Mouse (Mus musculus) hindbrain, embryonic 16.5 days (tissue): ENCODE data around the gene Tram2. TPM values are rescaled to one million over a fixed set of nuclear protein-coding genes. Genes with fewer than 3 reads are reported as not detected.
A peak's percentile ranks its signal among the peaks of the same experiment; 100 is the strongest.

Source experiments
- ATAC-seq: fragments of 200-750 bp; cut with Nextera tagmentation; 2 replicates; pipeline ENCODE4 v1.8.0; 2017; ENCODE audit warnings: moderate TSS enrichment, moderate library complexity
- H3K27ac ChIP-seq: fragments of 300-500 bp; sonication (generic); 2 replicates; pipeline ENCODE4 v1.5.1; 2014; ENCODE audit warnings: low read depth, mild to moderate bottlenecking, control low read depth, low read length, moderate library complexity
- H3K27me3 ChIP-seq: fragments of 300-500 bp; sonication (generic); replicated peaks from 2 replicates; pipeline ENCODE4 v1.6.1; 2014; ENCODE audit warnings: low read length; ENCODE audit not compliant: control insufficient read depth, insufficient read depth
- H3K36me3 ChIP-seq: fragments of 300-500 bp; sonication (generic); 2 replicates; pipeline ENCODE4 v1.6.1; 2014; ENCODE audit warnings: mild to moderate bottlenecking, low read length, moderate library complexity, mixed read lengths; ENCODE audit not compliant: control insufficient read depth, insufficient read depth
- H3K4me1 ChIP-seq: fragments of 300-500 bp; sonication (generic); 2 replicates; pipeline ENCODE4 v1.6.1; 2014; ENCODE audit warnings: low read depth, low read length; ENCODE audit not compliant: control insufficient read depth, insufficient read depth
- H3K4me2 ChIP-seq: fragments of 300-500 bp; sonication (generic); 2 replicates; pipeline ENCODE4 v1.6.1; 2014; ENCODE audit warnings: mild to moderate bottlenecking, low read length, control low read depth, moderate library complexity
- H3K4me3 ChIP-seq: fragments of 300-500 bp; sonication (generic); 2 replicates; pipeline ENCODE4 v1.5.1; 2014; ENCODE audit warnings: mild to moderate bottlenecking, low read length, control low read depth, moderate library complexity
- H3K9ac ChIP-seq: fragments of 300-500 bp; sonication (generic); 2 replicates; pipeline ENCODE4 v1.6.1; 2014; ENCODE audit warnings: low read depth, mild to moderate bottlenecking, control low read depth, low read length, moderate library complexity
- H3K9me3 ChIP-seq: fragments of 300-500 bp; sonication (generic); 2 replicates; pipeline ENCODE4 v1.6.1; 2014; ENCODE audit warnings: mild to moderate bottlenecking, low read length, moderate library complexity; ENCODE audit not compliant: control insufficient read depth
- WGBS: fragments of 180-500 bp; shearing (Covaris S2); extraction: QIAGEN DNeasy Blood & Tissue Kit; methylation state at CpG from one replicate; pipeline ENCODE4 v1.1.7; 2014; 5-methylcytosine and 5-hydroxymethylcytosine counted together
- polyA plus RNA-seq: library from polyadenylated mRNA; unstranded; fragments of >200 nt; fragmentation: Nextera tagmentation; extraction: Ambion mirVana; gene quantifications from 2 replicates; pipeline ENCODE4 v1.2.1, GENCODE M21; 2015

Gene Tram2
- polyA plus RNA-seq, 1 experiment from 2014 or later = 1.6 TPM

- no peaks in the 10 kb centered on the region for H3K27me3 ChIP-seq
- WGBS = 73% methylated on average over 7 of the region's 7 CpGs
- H3K9me3 ChIP-seq = no peaks in the 10 kb centered on the region
- no peaks in the 10 kb centered on the region for H3K36me3 ChIP-seq
- H3K9ac ChIP-seq = no peak overlapping the region
- H3K4me3 ChIP-seq = no peak overlapping the region
- no peak overlapping the region for H3K27ac ChIP-seq
- no peak overlapping the region for H3K4me2 ChIP-seq
- H3K4me1 ChIP-seq = no peaks in the 10 kb centered on the region
- no peak for ATAC-seq
These were observed 70.9 kb downstream of the Tram2 start for GRCm38 (mm10) chr1:21007941-21008701.

DNA sequence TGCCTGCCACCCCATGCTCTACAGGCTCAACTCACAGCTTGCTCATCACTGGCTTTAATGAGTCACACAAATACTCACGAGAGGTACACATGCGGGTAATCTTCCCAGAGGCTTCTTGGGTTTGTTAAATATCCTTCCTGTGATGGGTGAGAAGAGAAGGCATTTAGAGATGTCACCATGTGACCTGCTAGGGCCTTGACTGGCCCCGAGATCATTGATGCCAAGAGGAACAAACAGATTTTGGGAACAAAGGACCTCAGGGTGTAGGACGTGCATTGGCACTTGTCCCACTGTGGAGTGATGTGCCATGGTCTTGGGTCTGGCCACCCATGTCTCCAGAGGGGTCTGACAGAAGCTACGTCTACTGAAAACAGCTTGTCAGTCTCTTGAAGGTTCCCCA, 72.3 kb downstream of the Tram2 start:
- Histone ChIP-seq H3K27ac (no peak overlapping the region), H3K4me3 (no peak overlapping the region), H3K4me2 (no peak overlapping the region), H3K9ac (no peak overlapping the region), H3K36me3 (no peaks in the 10 kb centered on the region), H3K4me1 (no peaks in the 10 kb centered on the region), H3K9me3 (no peaks in the 10 kb centered on the region), H3K27me3 (no peaks in the 10 kb centered on the region)
- ATAC-seq = no peak
- 81% methylated on average over 5 of the region's 5 CpGs for WGBS

GRCm38 (mm10) chr1:21004596-21004995, 74.4 kb downstream of the Tram2 start:
- Histone ChIP-seq H3K4me1 (no peaks in the 10 kb centered on the region), H3K4me3 (no peak overlapping the region), H3K27me3 (no peaks in the 10 kb centered on the region), H3K9ac (no peak overlapping the region), H3K9me3 (no peaks in the 10 kb centered on the region), H3K36me3 (no peaks in the 10 kb centered on the region), H3K27ac (no peak overlapping the region), H3K4me2 (no peak overlapping the region)
- ATAC-seq = no peak
- WGBS = 82% methylated on average over 8 of the region's 8 CpGs

DNA sequence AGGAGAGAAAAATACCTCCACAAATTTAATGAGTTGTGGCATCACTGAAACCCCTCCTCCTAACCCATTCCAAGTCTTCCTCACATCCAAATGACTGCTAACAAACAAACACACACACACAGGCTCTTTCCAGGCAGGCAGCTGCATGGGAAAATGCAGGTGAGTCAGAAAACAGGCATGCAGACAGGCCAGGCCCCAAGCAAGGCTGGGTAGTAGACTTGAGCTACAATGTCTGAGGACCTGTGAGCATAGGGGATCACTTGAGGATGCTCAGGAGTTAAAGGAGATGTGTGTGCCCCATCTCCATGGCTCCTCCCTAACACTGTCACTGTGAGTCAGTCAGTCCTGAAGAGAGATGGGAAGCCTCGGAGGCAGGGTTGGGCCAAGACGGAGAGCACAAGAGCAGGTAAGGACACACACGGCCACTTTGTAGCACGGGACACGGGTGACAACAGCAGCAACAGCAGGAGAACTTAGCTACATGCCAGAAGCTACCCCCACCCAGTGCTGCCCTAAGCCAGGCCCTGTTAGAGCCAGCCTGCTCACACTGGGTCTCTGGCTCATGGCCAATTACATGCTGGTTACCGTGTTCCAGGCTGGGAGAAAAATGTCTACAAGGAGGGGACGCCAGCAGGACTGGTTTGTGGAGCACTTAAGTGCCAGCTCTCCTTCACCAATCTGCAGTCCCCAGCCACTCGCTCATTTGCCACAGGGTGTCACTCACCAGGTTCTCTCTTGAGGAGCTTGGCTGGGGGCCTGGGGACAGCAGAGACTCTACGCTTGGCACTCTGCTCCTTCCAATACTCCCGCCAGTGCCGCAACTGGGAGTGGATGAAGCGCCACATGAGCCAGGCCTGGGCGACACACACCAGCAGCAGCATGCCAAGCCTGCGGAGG, 76.5 kb downstream of the Tram2 start:
- WGBS = 62% methylated on average over 14 of the region's 14 CpGs
- H3K36me3 ChIP-seq = no peaks in the 10 kb centered on the region
- peak; percentile 77 for ATAC-seq

GRCm38 (mm10) chr1:20997881-20998389, 81.1 kb downstream of the Tram2 start:
- Histone ChIP-seq H3K4me2 (no peak overlapping the region), H3K9ac (no peak overlapping the region), H3K4me3 (no peak overlapping the region), H3K27ac (no peak overlapping the region), H3K4me1 (peaks cover 2% of the 10 kb centered on the region; the same call in 1 of the 2 replicates), H3K27me3 (no peaks in the 10 kb centered on the region), H3K9me3 (no peaks in the 10 kb centered on the region), H3K36me3 (no peaks in the 10 kb centered on the region)
- WGBS = 44% methylated on average over 13 of the region's 13 CpGs
- ATAC-seq = no peak

More for the DNA sequence above, 76.5 kb downstream of the Tram2 start:
- Histone ChIP-seq H3K9me3 (no peaks in the 10 kb centered on the region), H3K27me3 (no peaks in the 10 kb centered on the region), H3K4me2 (no peak overlapping the region), H3K27ac (no peak overlapping the region), H3K4me1 (no peaks in the 10 kb centered on the region), H3K9ac (no peak overlapping the region), H3K4me3 (no peak overlapping the region)

DNA sequence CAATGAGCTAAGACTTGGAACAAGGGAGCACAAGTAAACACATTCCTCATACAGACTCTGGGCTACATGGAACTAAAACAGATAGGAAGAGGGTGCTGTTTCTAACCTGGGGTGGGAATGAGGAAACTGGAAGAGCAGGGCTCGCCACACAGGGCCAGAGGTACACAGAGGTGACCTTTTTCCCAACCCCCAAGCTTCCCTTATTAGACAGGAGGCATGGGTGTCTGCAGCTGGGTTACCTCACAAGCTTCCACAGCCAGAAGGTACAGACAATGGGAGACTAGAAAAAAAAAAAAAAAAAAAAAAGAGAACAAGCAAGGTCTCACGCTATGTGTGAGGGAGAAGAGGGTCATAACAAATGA, 81.7 kb downstream of the Tram2 start:
- 0 out of 2 replicates have a peak, but pooled peaks have one; percentile 16 for ATAC-seq
- no peaks in the 10 kb centered on the region for H3K36me3 ChIP-seq
- H3K4me3 ChIP-seq = no peak overlapping the region
- H3K27me3 ChIP-seq = no peaks in the 10 kb centered on the region
- WGBS = 73% methylated on average over 2 of the region's 2 CpGs
- H3K27ac ChIP-seq = no peak overlapping the region
- peaks cover 2% of the 10 kb centered on the region; the same call in 1 of the 2 replicates for H3K4me1 ChIP-seq
- no peaks in the 10 kb centered on the region for H3K9me3 ChIP-seq
- no peak overlapping the region for H3K9ac ChIP-seq
- no peak overlapping the region for H3K4me2 ChIP-seq

DNA sequence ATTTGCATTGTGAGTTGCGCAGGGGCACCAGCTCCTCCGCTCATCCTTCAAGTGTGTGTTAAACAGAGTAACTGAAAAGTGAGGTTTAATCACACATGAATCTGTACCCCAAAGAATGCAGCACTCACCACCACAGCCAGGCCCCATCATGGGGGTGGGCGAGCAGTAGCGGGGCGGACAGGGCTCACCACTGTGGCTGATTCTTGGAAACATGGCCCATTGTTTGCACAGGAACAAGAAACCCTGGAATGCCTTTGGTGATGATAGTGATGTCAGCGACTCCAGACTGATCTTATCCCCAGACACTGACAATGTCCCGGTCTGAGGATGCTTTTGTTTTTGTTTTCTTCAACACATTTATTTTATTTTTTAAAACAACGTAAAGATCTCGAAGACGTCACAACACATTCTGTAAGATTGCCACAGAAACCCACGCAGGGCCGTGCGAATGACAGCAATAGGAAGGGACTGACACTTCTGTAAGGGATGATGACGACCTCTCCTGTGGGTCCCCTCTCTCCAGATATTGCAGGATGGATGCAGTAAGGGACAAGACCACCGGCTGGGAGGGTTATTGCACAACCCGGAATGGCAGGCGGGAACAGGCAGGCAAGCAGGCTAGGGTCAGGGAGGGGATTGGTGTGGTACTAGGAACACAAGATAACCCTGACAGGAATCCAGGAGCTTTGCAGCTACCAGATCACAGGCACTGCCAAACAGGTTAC, 82.3 kb downstream of the Tram2 start:
- Histone ChIP-seq H3K9ac (no peak overlapping the region), H3K4me3 (no peak overlapping the region), H3K27ac (no peak overlapping the region), H3K4me2 (no peak overlapping the region), H3K9me3 (no peaks in the 10 kb centered on the region), H3K4me1 (peaks cover 2% of the 10 kb centered on the region; the same call in 1 of the 2 replicates), H3K27me3 (no peaks in the 10 kb centered on the region), H3K36me3 (no peaks in the 10 kb centered on the region)
- ATAC-seq = 0 out of 2 replicates have a peak, but pooled peaks have one; percentile 3
- 56% methylated on average over 17 of the region's 17 CpGs for WGBS

- H3K36me3 ChIP-seq = no peaks in the 10 kb centered on the region
- ATAC-seq = no peak; the same call in 1 of the 2 replicates
- H3K4me1 ChIP-seq = peaks cover 2% of the 10 kb centered on the region; the same call in 1 of the 2 replicates
- no peak overlapping the region for H3K4me3 ChIP-seq
- no peak overlapping the region for H3K9ac ChIP-seq
- no peak overlapping the region for H3K27ac ChIP-seq
- no peak overlapping the region for H3K4me2 ChIP-seq
- WGBS = 55% methylated on average over 7 of the region's 7 CpGs
- H3K27me3 ChIP-seq = no peaks in the 10 kb centered on the region
- H3K9me3 ChIP-seq = no peaks in the 10 kb centered on the region
These were observed 83.6 kb downstream of the Tram2 start for GRCm38 (mm10) chr1:20995331-20995986.
